Mouse (Mus musculus): ENCODE measurements around the gene Caml.

GRCm38 (mm10) chr13:55650098-55650497 lies 27.3 kb downstream of the Caml start:
- TF ChIP-seq ZC3H11A (IDR thresholded peaks at IDR 0.05; ENCODE audit: borderline replicate concordance, low read depth, low read length), result no peak
- TF ChIP-seq CHD2 (IDR thresholded peaks at IDR 0.05; ENCODE audit: low read depth, low read length), result no peak
- no peak for TF ChIP-seq HCFC1 (IDR thresholded peaks at IDR 0.05; ENCODE audit: borderline replicate concordance, insufficient read depth, low read length)
- no peak for TF ChIP-seq MAFK (IDR thresholded peaks at IDR 0.05; ENCODE audit: insufficient read depth, low read depth, low read length)

Data from ES-E14 (cell line).